Mouse (Mus musculus) olfactory bulb, adult 2 months (tissue): Measurements from ENCODE around the gene Lrrc75b.

Experiments used
- CTCF ChIP-seq: fragments of 200-500 bp; IDR thresholded peaks from 2 replicates; pipeline ENCODE4 v1.5.1; 2012; ENCODE audit warnings: low read depth, mild to moderate bottlenecking, low read length, moderate library complexity; ENCODE audit not compliant: insufficient read depth
- POLR2A ChIP-seq: fragments of 200-500 bp; IDR thresholded peaks from 2 replicates; pipeline ENCODE4 v1.6.1; 2012; ENCODE audit warnings: mild to moderate bottlenecking, low read depth, low read length, moderate library complexity; ENCODE audit not compliant: insufficient read depth

DNA sequence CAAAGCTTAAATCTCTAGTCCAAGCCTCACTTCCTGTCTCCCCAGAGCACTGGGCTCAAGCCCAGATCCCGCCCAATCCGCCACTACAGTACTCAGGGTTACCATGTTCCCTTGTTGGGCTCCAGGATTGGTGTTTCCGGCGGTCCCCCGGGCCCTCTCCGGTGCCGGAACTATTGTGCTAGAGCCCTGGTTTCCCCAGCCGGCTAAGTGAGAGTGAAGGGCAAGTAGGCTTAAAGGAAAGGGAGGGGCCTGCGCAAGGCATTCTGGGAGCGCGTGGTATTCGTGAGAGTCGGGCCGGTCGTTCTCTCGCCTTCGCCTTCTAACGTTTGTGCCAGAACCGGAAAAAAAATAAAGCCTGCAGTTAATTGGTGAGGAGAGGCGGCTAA lies 42.4 kb downstream of the Lrrc75b start, which contains the start of gene Gucd1:
- TF ChIP-seq POLR2A (peak; percentile 52; the same call in 1 of the 2 replicates), CTCF (no peak)
